Mouse (Mus musculus): ENCODE data around the gene Crebl2.

DNA sequence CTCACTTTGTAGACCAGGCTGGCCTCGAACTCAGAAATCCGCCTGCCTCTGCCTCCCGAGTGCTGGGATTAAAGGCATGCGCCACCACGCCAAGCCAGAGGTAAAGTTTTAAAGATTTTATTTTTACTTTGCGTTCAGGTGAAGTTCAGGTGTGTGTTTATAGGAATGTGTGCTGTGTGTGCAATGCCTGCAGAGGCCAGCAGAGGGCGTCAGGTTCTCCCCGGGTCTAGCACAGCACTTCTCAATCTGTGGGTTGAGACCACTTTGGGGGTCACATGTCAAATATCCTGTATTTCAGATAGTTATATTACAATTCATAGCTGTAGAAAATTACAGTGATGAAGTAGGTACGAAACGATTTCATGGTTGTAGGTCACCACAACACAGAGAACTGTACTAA, 7.1 kb upstream of the Crebl2 start:
- TF ChIP-seq CTCF (IDR thresholded peaks at IDR 0.05; ENCODE audit: low read depth) (peak; percentile 81), EP300 (IDR thresholded peaks at IDR 0.05; ENCODE audit: low read depth) (no peak)
